Mouse (Mus musculus) left cerebral cortex, postnatal 4 days (tissue): ENCODE measurements around the gene Ppl. TPM values are rescaled to one million over a fixed set of nuclear protein-coding genes. Genes with fewer than 3 reads are reported as not detected.

Source experiments
- DNase-seq: peaks from one replicate; pipeline ENCODE4 v3.0.0-alpha.2; 2022
- intact Hi-C: fragments of 180-260 bp; cut with DNase I; formaldehyde crosslinking; loops from one replicate; pipeline ENCODE4 v1.15.1; 2025
- total RNA-seq, 2 experiments: library from RNA; stranded (reverse); gene quantifications; 2 replicates each; pipeline ENCODE4 v1.2.3; 2021

Gene Ppl
- total RNA-seq, 2 experiments from 2014 or later = 0.18 to 0.26 TPM

GRCm38 (mm10) chr16:5049182-5049773 is 82.9 kb downstream of the Ppl start:
- DNase-seq = no peak
- intact Hi-C loops = no loop called here

GRCm38 (mm10) chr16:5045322-5045721 is 86.9 kb downstream of the Ppl start:
- DNase-seq = no peak
- intact Hi-C loops = no loop called here

- intact Hi-C loops = no loop called here
- DNase-seq = no peak
Observed at GRCm38 (mm10) chr16:5036649-5037234, 95.5 kb downstream of the Ppl start.

Other genes starting within 250 kb of the Ppl start
- 100 to 1,000 TPM; 152 to 163 TPM for gene Mgrn1, start 246.2 kb downstream of the Ppl start, total RNA-seq
- gene Nudt16l1, start 193.7 kb downstream of the Ppl start, total RNA-seq = 10 to 100 TPM; 65.9 to 68.9 TPM
- gene Anks3, start 168.2 kb downstream of the Ppl start, total RNA-seq = 10 to 100 TPM; 60.2 to 63.0 TPM
- gene Sept12, start 134.6 kb downstream of the Ppl start, total RNA-seq = not detected
- not detected for gene Smim22, start 125.1 kb downstream of the Ppl start, total RNA-seq
- 10 to 100 TPM; 79.8 to 89.3 TPM for gene Rogdi, start 118.9 kb downstream of the Ppl start, total RNA-seq
- gene Glyr1, start 82.6 kb downstream of the Ppl start, total RNA-seq = 100 to 1,000 TPM; 143 to 146 TPM
- gene Ubn1, start 82.4 kb downstream of the Ppl start, total RNA-seq = 10 to 100 TPM; 30.4 to 33.1 TPM
- under 1 TPM; 0.10 to 0.18 TPM for gene Sec14l5, start 14.7 kb upstream of the Ppl start, total RNA-seq
- gene Nagpa, start 71.6 kb upstream of the Ppl start, total RNA-seq = 1 to 10 TPM; 6.8 to 7.5 TPM
- gene AU021092, start 89.9 kb upstream of the Ppl start, total RNA-seq = 10 to 100 TPM; 10.2 to 11.3 TPM
- 10 to 100 TPM; 29.9 to 30.8 TPM for gene Alg1, start 101.2 kb upstream of the Ppl start, total RNA-seq
- 1 to 10 TPM; 2.9 to 3.6 TPM for gene Eef2kmt, start 123.6 kb upstream of the Ppl start, total RNA-seq